Mouse (Mus musculus) 3134 (cell line): Measurements from ENCODE around the gene Spata21.

ENCODE experiments used
- DNase-seq: peaks from one replicate; pipeline ENCODE4 v3.0.0-alpha.2; 2011; ENCODE audit warnings: low spot score; ENCODE audit not compliant: insufficient read length; ENCODE audit errors: extremely low read depth

The Spata21 gene

GRCm38 (mm10) chr4:141074109-141074508 lies 14.0 kb upstream of the Spata21 start:
- no peak for DNase-seq

- DNase-seq, result no peak
Measured at GRCm38 (mm10) chr4:141076761-141077506, 11.2 kb upstream of the Spata21 start.

GRCm38 (mm10) chr4:141077681-141078509 lies 10.2 kb upstream of the Spata21 start, which contains the start of gene Necap2:
Gene Necap2 (minus strand): TSS chr4:141078357.
- peak; percentile 92 for DNase-seq

GRCm38 (mm10) chr4:141078510-141079137 lies 9.5 kb upstream of the Spata21 start:
- DNase-seq, result no peak

GRCm38 (mm10) chr4:141086862-141087261 lies 1.3 kb upstream of the Spata21 start:
- no peak for DNase-seq

GRCm38 (mm10) chr4:141088714-141089113 lies 581 bp downstream of the Spata21 start:
- no peak for DNase-seq

- DNase-seq, result no peak
Measured at GRCm38 (mm10) chr4:141095016-141095415, 6.9 kb downstream of the Spata21 start.

- no peak for DNase-seq
Measured at GRCm38 (mm10) chr4:141096710-141097109, 8.6 kb downstream of the Spata21 start.

- DNase-seq, result no peak
Measured at GRCm38 (mm10) chr4:141098935-141099334, 10.8 kb downstream of the Spata21 start.

- DNase-seq, result no peak
Measured at GRCm38 (mm10) chr4:141099956-141100355, 11.8 kb downstream of the Spata21 start.

- no peak for DNase-seq
Measured at GRCm38 (mm10) chr4:141101291-141101690, 13.2 kb downstream of the Spata21 start.

GRCm38 (mm10) chr4:141101855-141102254 lies 13.7 kb downstream of the Spata21 start:
- DNase-seq, result no peak

- no peak for DNase-seq
Measured at GRCm38 (mm10) chr4:141106526-141107183, 18.5 kb downstream of the Spata21 start.

GRCm38 (mm10) chr4:141108196-141108732 lies 20.1 kb downstream of the Spata21 start:
- no peak for DNase-seq

- no peak for DNase-seq
Measured at GRCm38 (mm10) chr4:141113831-141114230, 25.7 kb downstream of the Spata21 start.

GRCm38 (mm10) chr4:141114521-141114981 lies 26.4 kb downstream of the Spata21 start:
- DNase-seq, result no peak

GRCm38 (mm10) chr4:141115398-141115797 lies 27.3 kb downstream of the Spata21 start:
- no peak for DNase-seq

- no peak for DNase-seq
Measured at GRCm38 (mm10) chr4:141118691-141119090, 30.6 kb downstream of the Spata21 start.

- no peak for DNase-seq
Measured at GRCm38 (mm10) chr4:141120700-141121099, 32.6 kb downstream of the Spata21 start.

GRCm38 (mm10) chr4:141122663-141123062 lies 34.5 kb downstream of the Spata21 start:
- DNase-seq, result no peak
